Mouse (Mus musculus) ES-E14 (cell line): ENCODE results near the gene Errfi1. TPM values are rescaled to one million over a fixed set of nuclear protein-coding genes. Genes with fewer than 3 reads are reported as not detected.
"Not testable (repeated sequence)": the region's sequence is repeated elsewhere in the genome, so short reads cannot be mapped to it uniquely, and the experiment has no call there.

Source experiments
- DNase-seq: peaks from one replicate; pipeline ENCODE4 v3.0.0-alpha.2; 2013; ENCODE audit warnings: low read depth, low spot score
- H3K27ac ChIP-seq: 2 replicates; pipeline ENCODE4 v1.5.1; 2012; ENCODE audit warnings: low read depth, mild to moderate bottlenecking, low read length, moderate library complexity, mixed read lengths; ENCODE audit not compliant: poor library complexity, insufficient read depth, severe bottlenecking
- H3K36me3 ChIP-seq: 2 replicates; pipeline ENCODE4 v1.6.1; 2012; ENCODE audit warnings: mild to moderate bottlenecking, low read length, moderate library complexity, mixed read lengths; ENCODE audit not compliant: control insufficient read depth, poor library complexity, insufficient read depth, severe bottlenecking
- H3K4me1 ChIP-seq, 2 experiments: fragments of 150-350 bp in 1 of 2; sonication (generic) in 1 of 2; 2 replicates each; pipeline ENCODE4 v1.6.1; 2012; ENCODE audit warnings: low read length in 2 of 2, mild to moderate bottlenecking in 1 of 2, mixed read lengths in 1 of 2; ENCODE audit not compliant: control insufficient read depth in 2 of 2, insufficient read depth in 2 of 2, poor library complexity in 1 of 2
- H3K4me3 ChIP-seq, 2 experiments: fragments of 150-350 bp in 1 of 2; sonication (generic) in 1 of 2; 2 replicates each; pipeline ENCODE4 v1.5.1; 2012; ENCODE audit warnings: low read length in 2 of 2, low read depth in 1 of 2, mild to moderate bottlenecking in 1 of 2, mixed read lengths in 1 of 2; ENCODE audit not compliant: insufficient read depth in 1 of 2, poor library complexity in 1 of 2, severe bottlenecking in 1 of 2
- H3K9ac ChIP-seq: 2 replicates; pipeline ENCODE4 v1.6.1; 2012; ENCODE audit warnings: low read depth, mild to moderate bottlenecking, low read length, mixed read lengths; ENCODE audit not compliant: poor library complexity, insufficient read depth, severe bottlenecking
- H3K9me3 ChIP-seq: fragments of 150-350 bp; sonication (generic); 2 replicates; pipeline ENCODE4 v1.6.1; 2012; ENCODE audit warnings: low read depth, mild to moderate bottlenecking, low read length; ENCODE audit not compliant: control insufficient read depth, insufficient read depth
- CHD2 ChIP-seq: IDR thresholded peaks from 2 replicates; pipeline ENCODE4 v1.6.1; 2014; ENCODE audit warnings: mild to moderate bottlenecking, low read depth, low read length, inconsistent platforms
- HCFC1 ChIP-seq: IDR thresholded peaks from 2 replicates; pipeline ENCODE4 v1.6.1; 2012; ENCODE audit warnings: low read length, inconsistent platforms, borderline replicate concordance; ENCODE audit not compliant: insufficient read depth
- MAFK ChIP-seq: IDR thresholded peaks from 2 replicates; pipeline ENCODE4 v1.6.1; 2014; ENCODE audit warnings: mild to moderate bottlenecking, low read depth, low read length, inconsistent platforms; ENCODE audit not compliant: insufficient read depth
- ZC3H11A ChIP-seq: IDR thresholded peaks from 2 replicates; pipeline ENCODE4 v1.6.1; 2012; ENCODE audit warnings: low read depth, mild to moderate bottlenecking, inconsistent platforms, low read length, borderline replicate concordance
- ZNF384 ChIP-seq: IDR thresholded peaks from 2 replicates; pipeline ENCODE4 v1.6.1; 2012; ENCODE audit warnings: low read depth, low read length, inconsistent platforms
- in situ Hi-C, 2 experiments: fragments of 600-800 bp; cut with MboI; formaldehyde crosslinking; loops; one replicate each; pipeline ENCODE4 v1.15.1; 2025; ENCODE audit warnings: low sequenced_read_pairs in 2 of 2, inconsistent platforms in 1 of 2; ENCODE audit not compliant: unreplicated experiment in 2 of 2
- total RNA-seq: library from RNA; depleted of rRNA; stranded (reverse); fragments of 300-350 nt; gene quantifications from 2 replicates; pipeline ENCODE4 v1.2.3, GENCODE M21; 2012

Errfi1 gene
- total RNA-seq, 1 experiment, result 38.0 TPM

- no peak for TF ChIP-seq MAFK
- no peak for TF ChIP-seq HCFC1
- no peak for TF ChIP-seq ZNF384
- no peak for TF ChIP-seq ZC3H11A
- TF ChIP-seq CHD2, result no peak
- Histone ChIP-seq H3K9ac (no peak overlapping the region), H3K9me3 (no peaks in the 10 kb centered on the region), H3K4me3 (no peak overlapping the region), H3K27ac (no peak overlapping the region), H3K36me3 (peaks cover 21% of the 10 kb centered on the region), H3K4me1 (peaks cover 5 to 27% of the 10 kb centered on the region in 2 experiments; a peak in 3 of 4 replicates)
- DNase-seq, result no peak
- in situ Hi-C loops, result no loop called here
These were observed 17.3 kb downstream of the Errfi1 start for GRCm38 (mm10) chr4:150870963-150871391.

- H3K4me1 ChIP-seq, result peaks cover 5 to 27% of the 10 kb centered on the region in 2 experiments; a peak in 3 of 4 replicates
- peaks cover 15% of the 10 kb centered on the region for H3K36me3 ChIP-seq
- 0 out of 2 replicates have a peak overlapping the region, but pooled peaks have one; percentile 17 for H3K9ac ChIP-seq
- H3K27ac ChIP-seq, result no peak overlapping the region
- H3K9me3 ChIP-seq, result no peaks in the 10 kb centered on the region
- TF ChIP-seq CHD2 (no peak), HCFC1 (no peak), MAFK (no peak), ZC3H11A (no peak), ZNF384 (no peak)
- DNase-seq, result no peak
- no peak overlapping the region for H3K4me3 ChIP-seq
- in situ Hi-C loops, result no loop called here
These were observed 17.8 kb downstream of the Errfi1 start for GRCm38 (mm10) chr4:150871392-150872138.

DNA sequence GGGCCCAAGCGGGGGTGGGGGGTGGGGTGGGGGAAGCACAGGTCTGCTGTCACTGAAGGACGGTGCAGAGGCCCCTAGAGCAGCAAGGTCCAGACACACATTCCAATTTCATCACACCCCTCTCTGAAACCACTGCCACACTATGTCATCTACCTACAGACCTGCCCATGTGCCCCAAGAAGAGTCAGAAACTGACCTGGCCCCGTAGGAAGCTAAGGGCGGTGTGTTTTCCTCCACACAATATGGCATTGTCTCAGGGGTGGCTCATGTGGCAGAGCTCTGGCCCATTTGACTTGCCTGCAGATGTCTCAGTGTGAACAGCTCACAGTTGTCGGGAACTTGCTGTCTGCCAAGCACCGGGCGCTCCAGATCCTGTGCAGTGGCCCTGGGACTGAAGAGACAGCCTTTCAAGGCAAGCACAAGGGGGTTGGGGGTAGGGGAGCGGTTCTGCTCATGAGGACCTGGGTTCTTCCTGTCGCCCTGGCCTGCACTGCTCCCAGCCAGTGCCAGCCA, 18.5 kb downstream of the Errfi1 start:
- no peak for DNase-seq
- peaks cover 5 to 27% of the 10 kb centered on the region in 2 experiments; a peak in 3 of 4 replicates for H3K4me1 ChIP-seq
- H3K27ac ChIP-seq, result peak overlapping the region; percentile 17; the same call in 1 of the 2 replicates
- in situ Hi-C loops, result no loop called here
- H3K9ac ChIP-seq, result peak overlapping the region; percentile 14; the same call in 1 of the 2 replicates
- H3K4me3 ChIP-seq, result no peak overlapping the region; a peak in 1 of 4 replicates
- TF ChIP-seq MAFK (no peak), CHD2 (no peak), HCFC1 (no peak), ZNF384 (no peak), ZC3H11A (no peak)
- H3K9me3 ChIP-seq, result no peaks in the 10 kb centered on the region
- peaks cover 9% of the 10 kb centered on the region for H3K36me3 ChIP-seq

DNA sequence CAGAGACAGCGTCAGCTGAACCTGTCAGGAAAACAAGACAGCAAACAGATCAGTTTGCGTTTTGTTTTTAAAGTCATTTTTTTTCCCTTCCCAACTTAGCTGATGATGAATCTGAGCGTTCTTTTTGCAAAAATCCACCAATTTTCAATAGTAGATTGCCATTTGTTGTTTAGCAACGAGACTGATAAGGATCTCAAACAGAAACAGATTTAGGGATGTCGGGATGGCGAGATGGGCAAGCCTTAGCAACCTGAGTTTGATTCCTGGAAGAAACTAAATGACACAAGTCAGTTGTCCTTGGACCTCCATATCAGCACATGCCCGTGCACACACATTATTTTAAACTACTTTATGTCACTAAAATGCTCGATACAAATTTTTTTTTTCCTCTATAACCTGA, 19.0 kb downstream of the Errfi1 start:
- TF ChIP-seq ZC3H11A (no peak), MAFK (no peak), ZNF384 (no peak)
- Histone ChIP-seq H3K36me3 (peaks cover 8% of the 10 kb centered on the region), H3K9me3 (no peaks in the 10 kb centered on the region), H3K4me1 (peaks cover 5 to 27% of the 10 kb centered on the region in 2 experiments; a peak in 3 of 4 replicates), H3K27ac (no peak overlapping the region), H3K4me3 (no peak overlapping the region), H3K9ac (no peak overlapping the region)
- in situ Hi-C loops, result no loop called here
- no peak for DNase-seq

- H3K27ac ChIP-seq, in situ Hi-C loops, H3K9me3 ChIP-seq: not testable (repeated sequence)
These were observed 20.7 kb downstream of the Errfi1 start for GRCm38 (mm10) chr4:150874416-150874815.

More at GRCm38 (mm10) chr4:150874416-150874815, 20.7 kb downstream of the Errfi1 start:
- DNase-seq, H3K36me3 ChIP-seq, H3K9ac ChIP-seq, H3K4me3 ChIP-seq: not testable (repeated sequence)
- peaks cover 5 to 27% of the 10 kb centered on the region in 2 experiments; a peak in 3 of 4 replicates for H3K4me1 ChIP-seq
